Mouse (Mus musculus): ENCODE measurements around the gene Ugcg. TPM values are rescaled to one million over a fixed set of nuclear protein-coding genes. Genes with fewer than 3 reads are reported as not detected.

The Ugcg gene
- polyA plus RNA-seq, 1 experiment = 87.0 TPM

- H3K4me3 ChIP-seq (ENCODE audit: insufficient read depth, low read length) = no peak overlapping the region
- no peak overlapping the region for H3K27ac ChIP-seq (ENCODE audit: insufficient read depth, low read length)
- no peak for TF ChIP-seq POLR2A (IDR thresholded peaks at IDR 0.05; ENCODE audit: low read depth, low read length)
- TF ChIP-seq CTCF (IDR thresholded peaks at IDR 0.05; ENCODE audit: borderline replicate concordance, insufficient read depth, low read length) = no peak
- no peaks in the 10 kb centered on the region for H3K4me1 ChIP-seq (ENCODE audit: control insufficient read depth, insufficient read depth, low read length)
These were observed 28.0 kb downstream of the Ugcg start for GRCm38 (mm10) chr4:59217101-59217500.

GRCm38 (mm10) chr4:59218154-59218553 lies 29.1 kb downstream of the Ugcg start:
- Histone ChIP-seq H3K4me3 (ENCODE audit: insufficient read depth, low read length) (no peak overlapping the region), H3K4me1 (ENCODE audit: control insufficient read depth, insufficient read depth, low read length) (0 out of 2 replicates have a peak, but pooled peaks cover 2% of the 10 kb centered on the region), H3K27ac (ENCODE audit: insufficient read depth, low read length) (no peak overlapping the region)
- TF ChIP-seq POLR2A (IDR thresholded peaks at IDR 0.05; ENCODE audit: low read depth, low read length) = no peak
- TF ChIP-seq CTCF (IDR thresholded peaks at IDR 0.05; ENCODE audit: borderline replicate concordance, insufficient read depth, low read length) = no peak

DNA sequence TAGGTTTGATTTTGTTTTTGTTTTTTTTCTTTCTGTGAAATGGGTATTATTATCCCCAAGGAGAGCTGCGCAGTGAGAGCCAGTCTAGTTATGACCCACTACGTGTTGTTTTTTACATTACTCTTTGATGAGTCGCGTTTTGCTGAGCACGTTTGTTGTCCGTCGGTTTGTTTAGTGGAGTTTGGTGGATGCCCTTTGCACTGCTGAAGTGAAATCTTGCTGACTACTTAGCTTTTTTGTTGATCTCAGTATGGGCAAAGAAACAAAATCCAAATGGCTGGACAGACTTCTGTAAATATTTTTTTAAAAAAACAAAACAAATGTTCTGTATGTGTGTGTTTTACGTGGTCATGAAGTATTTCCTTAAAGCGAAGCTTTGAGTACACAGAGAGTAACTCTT lies 33.2 kb downstream of the Ugcg start:
- Histone ChIP-seq H3K27ac (ENCODE audit: insufficient read depth, low read length) (no peak overlapping the region), H3K4me3 (ENCODE audit: insufficient read depth, low read length) (no peak overlapping the region), H3K4me1 (ENCODE audit: control insufficient read depth, insufficient read depth, low read length) (0 out of 2 replicates have a peak, but pooled peaks cover 5% of the 10 kb centered on the region)
- TF ChIP-seq POLR2A (IDR thresholded peaks at IDR 0.05; ENCODE audit: low read depth, low read length) (no peak), CTCF (IDR thresholded peaks at IDR 0.05; ENCODE audit: borderline replicate concordance, insufficient read depth, low read length) (no peak)

- TF ChIP-seq POLR2A (IDR thresholded peaks at IDR 0.05; ENCODE audit: low read depth, low read length) = no peak
- no peak for TF ChIP-seq CTCF (IDR thresholded peaks at IDR 0.05; ENCODE audit: borderline replicate concordance, insufficient read depth, low read length)
- Histone ChIP-seq H3K4me1 (ENCODE audit: control insufficient read depth, insufficient read depth, low read length) (0 out of 2 replicates have a peak, but pooled peaks cover 5% of the 10 kb centered on the region), H3K27ac (ENCODE audit: insufficient read depth, low read length) (no peak overlapping the region), H3K4me3 (ENCODE audit: insufficient read depth, low read length) (no peak overlapping the region)
These were observed 34.1 kb downstream of the Ugcg start for GRCm38 (mm10) chr4:59223055-59223615.

DNA sequence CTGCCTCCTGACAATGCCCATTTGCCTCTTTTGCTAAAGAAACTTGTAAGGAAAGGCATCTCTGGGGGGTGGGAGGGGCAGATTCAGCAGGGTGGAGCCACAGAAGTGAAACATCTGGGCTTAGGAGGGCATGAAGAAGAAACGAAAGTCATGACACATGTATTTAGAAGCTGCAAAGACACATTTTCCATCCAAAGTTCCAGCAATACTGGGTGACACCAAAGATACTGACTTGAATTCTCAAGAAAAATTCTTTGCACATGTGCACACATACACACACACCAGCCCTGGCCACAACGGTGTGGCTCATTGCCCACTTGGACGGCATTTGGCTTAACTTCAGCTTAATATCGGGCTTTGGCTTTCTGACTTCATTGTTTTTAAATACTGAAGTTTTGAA lies 35.8 kb downstream of the Ugcg start:
- H3K27ac ChIP-seq (ENCODE audit: insufficient read depth, low read length) = peak overlapping the region; percentile 12; the same call in 1 of the 2 replicates
- no peak overlapping the region for H3K4me3 ChIP-seq (ENCODE audit: insufficient read depth, low read length)
- 0 out of 2 replicates have a peak, but pooled peaks cover 5% of the 10 kb centered on the region for H3K4me1 ChIP-seq (ENCODE audit: control insufficient read depth, insufficient read depth, low read length)
- TF ChIP-seq POLR2A (IDR thresholded peaks at IDR 0.05; ENCODE audit: low read depth, low read length) (no peak), CTCF (IDR thresholded peaks at IDR 0.05; ENCODE audit: borderline replicate concordance, insufficient read depth, low read length) (no peak)

- 0 out of 2 replicates have a peak, but pooled peaks cover 13% of the 10 kb centered on the region for H3K4me1 ChIP-seq (ENCODE audit: control insufficient read depth, insufficient read depth, low read length)
- TF ChIP-seq CTCF (IDR thresholded peaks at IDR 0.05; ENCODE audit: borderline replicate concordance, insufficient read depth, low read length) (no peak), POLR2A (IDR thresholded peaks at IDR 0.05; ENCODE audit: low read depth, low read length) (no peak)
- no peak overlapping the region for H3K4me3 ChIP-seq (ENCODE audit: insufficient read depth, low read length)
- H3K27ac ChIP-seq (ENCODE audit: insufficient read depth, low read length) = no peak overlapping the region
These were observed 38.0 kb downstream of the Ugcg start for GRCm38 (mm10) chr4:59227047-59227446.

DNA sequence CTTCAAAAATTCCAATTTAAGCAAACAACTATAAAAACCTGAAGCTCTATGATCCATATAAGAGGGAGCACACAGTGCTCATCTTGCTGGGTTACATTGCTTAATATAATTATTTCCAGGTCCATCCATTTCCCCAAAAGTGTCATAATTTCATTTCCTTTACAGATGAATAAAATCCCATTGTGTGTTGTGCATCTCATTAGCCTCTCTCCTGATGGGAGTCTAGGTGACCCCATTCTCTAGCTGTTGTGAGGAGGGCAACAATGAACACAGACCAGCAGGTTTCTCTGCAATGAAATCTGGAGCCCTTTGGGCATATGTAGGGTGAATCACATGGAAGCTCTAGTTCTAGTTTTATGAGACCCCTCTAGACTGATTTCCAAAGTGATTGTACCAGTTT lies 39.9 kb downstream of the Ugcg start:
- Histone ChIP-seq H3K27ac (ENCODE audit: insufficient read depth, low read length) (no peak overlapping the region), H3K4me1 (ENCODE audit: control insufficient read depth, insufficient read depth, low read length) (0 out of 2 replicates have a peak, but pooled peaks cover 8% of the 10 kb centered on the region), H3K4me3 (ENCODE audit: insufficient read depth, low read length) (no peak overlapping the region)
- TF ChIP-seq POLR2A (IDR thresholded peaks at IDR 0.05; ENCODE audit: low read depth, low read length) (no peak), CTCF (IDR thresholded peaks at IDR 0.05; ENCODE audit: borderline replicate concordance, insufficient read depth, low read length) (no peak)

DNA sequence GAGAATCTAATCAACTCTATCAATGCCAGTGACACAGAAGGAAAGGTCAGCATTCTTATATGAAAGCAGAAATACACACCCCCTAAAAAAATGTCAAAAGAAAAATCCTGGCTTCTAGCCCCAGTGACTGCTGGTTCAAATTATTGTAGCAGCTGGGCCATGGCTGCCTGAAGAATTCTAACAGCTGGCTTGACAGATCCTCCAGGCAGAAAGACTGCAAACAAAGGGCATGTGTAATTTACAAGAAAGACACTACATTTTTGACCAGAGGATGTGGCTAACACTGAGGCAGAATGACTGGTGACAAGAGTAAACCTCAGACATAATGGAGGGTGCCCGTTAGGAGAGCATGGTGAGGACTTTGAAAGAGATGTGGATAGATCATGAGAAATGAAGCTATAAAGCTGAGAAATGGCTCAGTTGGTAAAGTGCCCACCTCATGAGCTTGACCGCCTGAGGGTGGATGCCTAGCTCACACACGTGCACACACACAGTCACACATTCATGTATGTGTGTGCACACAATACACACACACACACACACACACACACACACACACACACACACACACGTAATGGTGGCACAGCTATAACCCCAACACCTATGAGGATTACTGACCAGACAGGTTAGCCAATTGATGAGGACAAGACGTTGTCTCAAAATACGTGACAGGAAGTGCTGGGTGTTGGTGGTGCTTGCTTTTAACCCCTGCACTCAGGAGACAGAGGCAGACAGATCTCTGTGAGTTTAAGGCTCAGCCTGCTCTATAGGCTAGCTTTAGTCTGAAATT lies 42.4 kb downstream of the Ugcg start:
- no peak overlapping the region for H3K4me3 ChIP-seq (ENCODE audit: insufficient read depth, low read length)
- no peak for TF ChIP-seq POLR2A (IDR thresholded peaks at IDR 0.05; ENCODE audit: low read depth, low read length)
- TF ChIP-seq CTCF (IDR thresholded peaks at IDR 0.05; ENCODE audit: borderline replicate concordance, insufficient read depth, low read length) = no peak
- H3K4me1 ChIP-seq (ENCODE audit: control insufficient read depth, insufficient read depth, low read length) = 0 out of 2 replicates have a peak, but pooled peaks cover 8% of the 10 kb centered on the region
- H3K27ac ChIP-seq (ENCODE audit: insufficient read depth, low read length) = peak overlapping the region; percentile 57

- TF ChIP-seq CTCF (IDR thresholded peaks at IDR 0.05; ENCODE audit: borderline replicate concordance, insufficient read depth, low read length) = no peak
- Histone ChIP-seq H3K27ac (ENCODE audit: insufficient read depth, low read length) (no peak overlapping the region), H3K4me3 (ENCODE audit: insufficient read depth, low read length) (no peak overlapping the region), H3K4me1 (ENCODE audit: control insufficient read depth, insufficient read depth, low read length) (peaks cover 14% of the 10 kb centered on the region)
These were observed 45.0 kb downstream of the Ugcg start for GRCm38 (mm10) chr4:59234014-59234413.
